Comparison of ENCODE assay signal across 11 mouse cellular contexts in the genomic region with DNA sequence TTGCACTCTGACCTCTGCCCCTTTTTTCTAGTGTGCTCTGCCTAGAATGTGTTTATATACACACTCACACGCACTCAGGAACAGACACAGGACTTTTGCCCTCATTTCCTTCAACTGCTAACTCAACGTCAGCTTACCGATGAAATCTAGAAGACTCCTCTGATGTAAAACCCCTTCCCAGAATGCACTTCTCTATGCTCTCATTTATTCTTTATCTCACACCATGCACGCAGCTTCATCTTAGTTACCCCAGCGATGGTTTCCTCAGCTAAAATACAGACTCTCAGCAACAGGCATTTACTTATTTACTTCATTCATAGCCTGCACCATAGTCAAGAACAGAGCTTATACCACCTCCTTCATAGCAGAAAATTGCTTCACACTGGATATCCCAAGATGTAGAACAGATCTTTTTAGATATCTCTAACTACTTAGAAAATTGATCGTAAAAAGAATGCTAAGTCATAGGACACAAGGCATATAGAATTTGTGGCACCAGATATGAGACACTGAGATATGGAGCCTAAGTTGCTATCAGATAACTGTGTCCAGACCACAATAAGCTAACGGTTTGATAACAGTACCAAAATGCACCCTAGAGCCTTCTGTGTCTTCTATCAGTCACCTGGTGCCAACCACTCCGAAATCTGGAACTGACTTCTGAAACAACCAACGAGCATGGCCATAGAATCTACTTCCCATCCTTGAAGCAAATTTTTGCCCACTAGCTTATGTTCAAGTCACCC.
"Had no signal": no experiment of that assay in that cellular context is flagged by ENCODE, and none has a peak within 500 bp of the region (broad histone marks: within the 10 kb centered on the region; RNA-seq: fewer than 3 reads in every experiment).

No protein-coding gene starts in this region.

- H3K9me3 ChIP-seq: intestine, embryonic 15.5 days; kidney, embryonic 15.5 days; limb, embryonic 10.5 days; midbrain, embryonic 13.5 days had no signal

- H3K27ac ChIP-seq: intestine, embryonic 15.5 days; kidney, embryonic 15.5 days; left cerebral cortex, adult 2 months; midbrain, embryonic 13.5 days had no signal

- H3K4me1 ChIP-seq: intestine, embryonic 15.5 days; kidney, embryonic 15.5 days; midbrain, embryonic 13.5 days had no signal

- DNase-seq: kidney, adult 18-20 months; kidney, postnatal 14 days; lung, postnatal 10 days; right cerebral cortex, adult 18-20 months; right cerebral cortex, postnatal 25 days had no signal

- H3K9ac ChIP-seq: intestine, embryonic 15.5 days; kidney, embryonic 15.5 days; midbrain, embryonic 13.5 days had no signal

- H3K27me3 ChIP-seq: intestine, embryonic 15.5 days; kidney, embryonic 15.5 days; midbrain, embryonic 13.5 days had no signal

- ATAC-seq: intestine, embryonic 15.5 days; midbrain, embryonic 13.5 days had no signal

- H3K4me3 ChIP-seq: intestine, embryonic 15.5 days; kidney, embryonic 15.5 days; left cerebral cortex, adult 2 months; limb, embryonic 10.5 days; midbrain, embryonic 13.5 days had no signal

- H3K36me3 ChIP-seq: intestine, embryonic 15.5 days; kidney, embryonic 15.5 days; limb, embryonic 10.5 days; midbrain, embryonic 13.5 days had no signal

- H3K4me2 ChIP-seq: intestine, embryonic 15.5 days; kidney, embryonic 15.5 days; liver, embryonic 11.5 days; midbrain, embryonic 13.5 days had no signal
